Mouse (Mus musculus) hindbrain, embryonic 12.5 days (tissue): ENCODE measurements around the gene Usp10. TPM values are rescaled to one million over a fixed set of nuclear protein-coding genes. Genes with fewer than 3 reads are reported as not detected.

Experiments used
- ATAC-seq: fragments of 200-750 bp; cut with Nextera tagmentation; 2 replicates; pipeline ENCODE4 v1.8.0; 2017; ENCODE audit warnings: moderate TSS enrichment; ENCODE audit not compliant: low FRiP score
- H3K27ac ChIP-seq: fragments of 300-500 bp; sonication (generic); 2 replicates; pipeline ENCODE4 v1.5.1; 2016; ENCODE audit warnings: mild to moderate bottlenecking
- H3K27me3 ChIP-seq: fragments of 300-500 bp; sonication (generic); 2 replicates; pipeline ENCODE4 v1.6.1; 2016; ENCODE audit warnings: mild to moderate bottlenecking
- H3K36me3 ChIP-seq: fragments of 300-500 bp; sonication (generic); 2 replicates; pipeline ENCODE4 v1.6.1; 2016; ENCODE audit warnings: mild to moderate bottlenecking
- H3K4me1 ChIP-seq: fragments of 300-500 bp; sonication (generic); 2 replicates; pipeline ENCODE4 v1.6.1; 2016
- H3K4me2 ChIP-seq: fragments of 300-500 bp; sonication (generic); replicated peaks from 2 replicates; pipeline ENCODE4 v1.6.1; 2016; ENCODE audit warnings: mild to moderate bottlenecking
- H3K4me3 ChIP-seq: fragments of 300-500 bp; sonication (generic); 2 replicates; pipeline ENCODE4 v1.5.1; 2016; ENCODE audit warnings: mild to moderate bottlenecking
- H3K9ac ChIP-seq: fragments of 300-500 bp; sonication (generic); 2 replicates; pipeline ENCODE4 v1.6.1; 2016; ENCODE audit warnings: mild to moderate bottlenecking, moderate library complexity
- H3K9me3 ChIP-seq: fragments of 300-500 bp; sonication (generic); replicated peaks from 2 replicates; pipeline ENCODE4 v1.6.1; 2016; ENCODE audit warnings: mild to moderate bottlenecking
- WGBS: fragments of 180-500 bp; shearing (Covaris S2); methylation state at CpG from one replicate; pipeline ENCODE4 v1.1.7; 2016; 5-methylcytosine and 5-hydroxymethylcytosine counted together
- polyA plus RNA-seq: library from polyadenylated mRNA; unstranded; fragments of >200 nt; fragmentation: Nextera tagmentation; extraction: Ambion mirVana; gene quantifications from 2 replicates; pipeline ENCODE4 v1.2.1, GENCODE M21; 2016

Gene Usp10
- polyA plus RNA-seq, 1 experiment from 2014 or later = 141 TPM

- Histone ChIP-seq H3K4me2 (no peak overlapping the region), H3K27ac (no peak overlapping the region), H3K9ac (no peak overlapping the region), H3K4me1 (no peaks in the 10 kb centered on the region), H3K9me3 (no peaks in the 10 kb centered on the region), H3K4me3 (no peak overlapping the region), H3K27me3 (no peaks in the 10 kb centered on the region), H3K36me3 (no peaks in the 10 kb centered on the region)
- 87% methylated on average over 9 of the region's 9 CpGs for WGBS
- no peak for ATAC-seq
Observed at GRCm38 (mm10) chr8:119967435-119967834, 57.3 kb downstream of the Usp10 start.

- H3K9ac ChIP-seq = no peak overlapping the region
- no peaks in the 10 kb centered on the region for H3K36me3 ChIP-seq
- no peaks in the 10 kb centered on the region for H3K27me3 ChIP-seq
- no peak overlapping the region for H3K4me2 ChIP-seq
- WGBS = 75% methylated on average over 9 of the region's 9 CpGs
- ATAC-seq = no peak
- no peaks in the 10 kb centered on the region for H3K9me3 ChIP-seq
- no peaks in the 10 kb centered on the region for H3K4me1 ChIP-seq
- H3K4me3 ChIP-seq = no peak overlapping the region
- H3K27ac ChIP-seq = no peak overlapping the region
Observed at GRCm38 (mm10) chr8:119970169-119970568, 60.0 kb downstream of the Usp10 start.

DNA sequence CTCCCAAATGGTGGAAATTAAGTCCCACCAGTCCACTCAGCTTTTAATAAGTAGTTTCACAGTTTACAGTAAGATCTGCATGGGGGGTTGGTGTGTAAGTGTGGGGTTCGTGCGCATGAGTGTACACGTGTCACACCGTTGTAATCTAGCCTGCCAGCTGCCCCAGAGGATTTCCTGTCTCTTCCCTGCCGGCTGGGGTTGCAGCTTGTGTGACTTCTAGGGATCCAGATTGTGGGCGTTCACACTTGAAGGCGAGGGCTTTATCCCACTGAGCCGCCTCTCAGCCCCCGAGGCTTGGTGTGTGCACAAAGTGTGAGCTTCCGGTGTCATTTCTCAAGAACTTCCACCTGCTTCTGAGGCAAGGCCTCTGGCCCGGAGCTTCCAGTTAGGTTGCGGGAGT is 62.4 kb downstream of the Usp10 start:
- H3K9me3 ChIP-seq = no peaks in the 10 kb centered on the region
- H3K4me1 ChIP-seq = no peaks in the 10 kb centered on the region
- no peak overlapping the region for H3K27ac ChIP-seq
- no peak overlapping the region for H3K9ac ChIP-seq
- WGBS = 78% methylated on average over 12 of the region's 12 CpGs
- H3K27me3 ChIP-seq = no peaks in the 10 kb centered on the region
- H3K4me3 ChIP-seq = no peak overlapping the region
- ATAC-seq = no peak
- no peaks in the 10 kb centered on the region for H3K36me3 ChIP-seq
- no peak overlapping the region for H3K4me2 ChIP-seq

DNA sequence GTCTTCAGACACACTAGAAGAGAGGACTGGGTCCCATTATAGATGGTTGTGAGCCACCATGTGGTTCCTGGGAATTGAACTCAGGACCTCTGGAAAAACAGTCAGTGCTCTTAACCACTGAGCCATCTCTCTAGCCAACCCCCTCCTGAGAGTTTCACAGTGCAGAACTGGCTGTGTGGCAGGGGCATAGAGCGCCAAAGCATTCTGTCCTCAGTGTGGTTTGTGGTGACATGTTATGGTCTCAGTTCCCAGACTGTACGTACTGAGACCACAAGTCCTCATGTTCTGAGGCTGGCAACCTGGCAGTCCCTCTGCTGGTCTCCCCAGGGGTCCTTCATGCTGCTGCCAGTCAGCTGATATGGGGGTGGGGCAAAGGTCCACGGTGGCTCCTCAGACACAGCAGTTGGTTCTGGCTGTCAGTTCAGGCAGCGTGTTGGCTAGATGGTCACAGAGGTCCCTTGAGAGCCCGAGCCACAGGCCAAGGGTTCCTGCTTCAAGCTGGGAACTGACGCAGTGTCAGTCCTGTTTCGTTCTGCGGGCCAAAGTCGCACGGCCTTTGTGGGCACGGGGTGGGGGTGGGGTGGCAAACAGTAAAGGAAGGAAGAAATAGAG is 68.7 kb downstream of the Usp10 start:
- Histone ChIP-seq H3K27ac (no peak overlapping the region), H3K4me3 (no peak overlapping the region), H3K4me2 (no peak overlapping the region), H3K4me1 (0 out of 2 replicates have a peak, but pooled peaks cover 7% of the 10 kb centered on the region), H3K27me3 (no peaks in the 10 kb centered on the region), H3K9ac (no peak overlapping the region), H3K9me3 (no peaks in the 10 kb centered on the region), H3K36me3 (no peaks in the 10 kb centered on the region)
- ATAC-seq = no peak
- 53% methylated on average over 11 of the region's 11 CpGs for WGBS

DNA sequence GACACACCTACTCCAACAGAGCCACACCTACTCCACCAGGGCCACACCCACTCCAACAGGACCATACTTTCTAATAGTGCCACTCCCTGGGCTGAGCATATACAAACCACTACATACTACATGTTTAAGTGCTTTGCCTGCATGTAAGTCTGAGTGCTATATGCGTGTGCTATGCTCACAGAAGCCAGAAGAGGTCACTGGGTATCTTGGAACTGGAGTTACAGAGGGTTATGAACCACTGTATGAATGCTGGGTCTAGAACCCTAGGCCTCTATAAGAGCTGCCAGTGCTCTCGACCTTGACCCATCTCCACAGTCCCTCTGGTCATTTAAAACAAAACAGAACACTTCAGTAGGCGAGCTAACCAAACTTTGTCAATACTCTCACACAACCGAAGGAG is 71.1 kb downstream of the Usp10 start:
- H3K9ac ChIP-seq = no peak overlapping the region
- no peak overlapping the region for H3K4me2 ChIP-seq
- WGBS = 77% methylated on average over 4 of the region's 4 CpGs
- no peaks in the 10 kb centered on the region for H3K27me3 ChIP-seq
- H3K4me1 ChIP-seq = 0 out of 2 replicates have a peak, but pooled peaks cover 7% of the 10 kb centered on the region
- no peak for ATAC-seq
- no peaks in the 10 kb centered on the region for H3K36me3 ChIP-seq
- no peak overlapping the region for H3K4me3 ChIP-seq
- H3K9me3 ChIP-seq = no peaks in the 10 kb centered on the region
- no peak overlapping the region for H3K27ac ChIP-seq

DNA sequence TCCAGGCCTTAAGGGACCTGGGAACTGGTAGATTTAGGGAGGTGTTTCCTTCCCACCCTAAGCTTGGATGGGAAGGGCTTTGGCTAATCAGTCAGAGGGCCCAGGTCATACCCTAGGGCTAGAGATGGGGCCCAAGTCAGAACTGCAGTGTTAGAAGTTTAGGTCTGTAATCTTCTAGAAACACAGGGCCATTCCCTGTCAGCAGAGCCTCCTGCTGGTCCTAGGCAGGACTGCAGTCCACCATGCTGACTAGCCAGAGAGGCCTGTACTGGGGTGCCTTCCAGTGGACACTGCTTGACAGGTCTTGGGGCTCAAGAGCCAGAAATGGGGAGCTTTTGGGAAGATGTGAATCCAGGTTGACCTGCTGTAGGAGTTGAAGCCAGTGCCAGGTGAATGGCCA is 73.9 kb downstream of the Usp10 start:
- Histone ChIP-seq H3K27me3 (no peaks in the 10 kb centered on the region), H3K27ac (no peak overlapping the region), H3K4me3 (no peak overlapping the region), H3K36me3 (no peaks in the 10 kb centered on the region), H3K4me2 (no peak overlapping the region), H3K9ac (no peak overlapping the region), H3K9me3 (no peaks in the 10 kb centered on the region), H3K4me1 (0 out of 2 replicates have a peak, but pooled peaks cover 3% of the 10 kb centered on the region)
- ATAC-seq = no peak

DNA sequence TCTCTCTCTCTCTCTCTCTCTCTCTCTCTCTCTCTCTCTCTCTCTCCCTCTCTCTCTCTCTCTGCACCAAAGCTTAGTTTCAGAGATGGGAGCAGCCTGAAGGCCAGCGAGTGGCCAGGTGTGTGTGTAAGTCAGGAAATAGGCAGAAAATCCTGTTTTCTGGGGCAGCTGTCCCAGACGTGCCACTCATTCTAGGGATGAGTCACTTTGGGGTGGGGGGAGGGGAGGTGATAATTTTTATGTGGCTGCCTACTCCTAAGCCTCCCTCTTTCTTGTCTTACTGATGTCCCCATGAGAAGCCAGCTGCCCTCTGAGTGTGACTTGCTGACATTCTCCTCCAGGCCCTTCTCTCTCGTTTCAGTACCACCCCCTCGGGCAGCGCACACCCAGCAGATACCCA is 76.0 kb downstream of the Usp10 start:
- ATAC-seq = no peak
- H3K27ac ChIP-seq = no peak overlapping the region
- 75% methylated on average over 5 of the region's 5 CpGs for WGBS

GRCm38 (mm10) chr8:119988087-119988486 is 77.9 kb downstream of the Usp10 start:
- no peaks in the 10 kb centered on the region for H3K9me3 ChIP-seq
- no peaks in the 10 kb centered on the region for H3K36me3 ChIP-seq
- peaks cover 27% of the 10 kb centered on the region for H3K27me3 ChIP-seq
- H3K4me1 ChIP-seq = peaks cover 11% of the 10 kb centered on the region; the same call in 1 of the 2 replicates
- H3K4me2 ChIP-seq = no peak overlapping the region
- H3K4me3 ChIP-seq = no peak overlapping the region
- ATAC-seq = no peak
- H3K9ac ChIP-seq = no peak overlapping the region
- WGBS = 76% methylated on average over 15 of the region's 15 CpGs
- no peak overlapping the region for H3K27ac ChIP-seq

More for the DNA sequence above, 76.0 kb downstream of the Usp10 start:
- Histone ChIP-seq H3K4me3 (no peak overlapping the region), H3K4me1 (no peaks in the 10 kb centered on the region), H3K9ac (no peak overlapping the region), H3K9me3 (no peaks in the 10 kb centered on the region), H3K27me3 (peaks cover 8% of the 10 kb centered on the region), H3K4me2 (no peak overlapping the region), H3K36me3 (no peaks in the 10 kb centered on the region)

DNA sequence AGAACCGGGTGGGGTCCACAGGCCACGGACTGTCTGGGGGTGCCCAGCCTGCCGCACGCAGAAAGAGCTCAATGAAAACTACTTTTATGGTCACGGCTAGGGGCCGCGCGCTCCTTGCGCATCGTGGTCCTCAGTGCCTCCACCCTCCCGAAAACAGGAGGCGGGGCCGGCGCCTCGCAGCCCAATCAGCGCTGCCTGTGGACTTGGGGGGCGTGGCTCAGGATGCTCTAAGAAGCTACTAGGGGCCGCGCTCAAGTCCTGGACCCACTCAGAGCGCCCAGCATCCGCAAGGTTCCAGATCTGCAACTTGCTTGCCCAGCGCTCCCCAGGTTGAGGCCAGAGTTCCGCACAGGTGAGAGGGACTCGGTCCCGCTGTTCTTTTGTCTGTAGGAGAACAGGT is 82.1 kb downstream of the Usp10 start, which contains the start of gene Crispld2:
Crispld2 (plus strand) TSS at position 190 of the 400 bp plus-strand sequence.
- Histone ChIP-seq H3K27me3 (peaks cover 42% of the 10 kb centered on the region), H3K4me3 (peak within 1 kb of the TSS; percentile 24), H3K9me3 (no peaks in the 10 kb centered on the region), H3K27ac (no peak within 1 kb of the TSS), H3K36me3 (no peaks in the 10 kb centered on the region), H3K4me1 (peaks cover 22% of the 10 kb centered on the region), H3K4me2 (peak within 1 kb of the TSS; percentile 53), H3K9ac (no peak within 1 kb of the TSS)
- ATAC-seq = peak; percentile 91
- 0% methylated on average over 25 of the region's 25 CpGs for WGBS

GRCm38 (mm10) chr8:119994114-119994513 is 84.0 kb downstream of the Usp10 start:
- H3K27me3 ChIP-seq = peaks cover 42% of the 10 kb centered on the region

GRCm38 (mm10) chr8:119994556-119994955 is 84.4 kb downstream of the Usp10 start:
- Histone ChIP-seq H3K27me3 (peaks cover 42% of the 10 kb centered on the region), H3K27ac (no peak overlapping the region), H3K4me3 (no peak overlapping the region), H3K9ac (no peak overlapping the region), H3K36me3 (no peaks in the 10 kb centered on the region), H3K4me2 (no peak overlapping the region), H3K9me3 (no peaks in the 10 kb centered on the region), H3K4me1 (peaks cover 22% of the 10 kb centered on the region)
- WGBS = 65% methylated on average over 6 of the region's 6 CpGs
- ATAC-seq = no peak

More at GRCm38 (mm10) chr8:119994114-119994513, 84.0 kb downstream of the Usp10 start:
- WGBS = 69% methylated on average over 7 of the region's 7 CpGs
- Histone ChIP-seq H3K4me3 (no peak overlapping the region), H3K36me3 (no peaks in the 10 kb centered on the region), H3K4me1 (peaks cover 22% of the 10 kb centered on the region), H3K9me3 (no peaks in the 10 kb centered on the region), H3K4me2 (no peak overlapping the region), H3K27ac (no peak overlapping the region), H3K9ac (no peak overlapping the region)
- ATAC-seq = no peak

GRCm38 (mm10) chr8:119997266-119997665 is 87.1 kb downstream of the Usp10 start:
- peaks cover 19% of the 10 kb centered on the region for H3K4me1 ChIP-seq
- no peak for ATAC-seq
- no peaks in the 10 kb centered on the region for H3K36me3 ChIP-seq
- H3K4me3 ChIP-seq = no peak overlapping the region
- 85% methylated on average over 4 of the region's 4 CpGs for WGBS
- H3K27ac ChIP-seq = no peak overlapping the region
- no peak overlapping the region for H3K4me2 ChIP-seq
- H3K9ac ChIP-seq = no peak overlapping the region
- no peaks in the 10 kb centered on the region for H3K9me3 ChIP-seq
- H3K27me3 ChIP-seq = peaks cover 23% of the 10 kb centered on the region

DNA sequence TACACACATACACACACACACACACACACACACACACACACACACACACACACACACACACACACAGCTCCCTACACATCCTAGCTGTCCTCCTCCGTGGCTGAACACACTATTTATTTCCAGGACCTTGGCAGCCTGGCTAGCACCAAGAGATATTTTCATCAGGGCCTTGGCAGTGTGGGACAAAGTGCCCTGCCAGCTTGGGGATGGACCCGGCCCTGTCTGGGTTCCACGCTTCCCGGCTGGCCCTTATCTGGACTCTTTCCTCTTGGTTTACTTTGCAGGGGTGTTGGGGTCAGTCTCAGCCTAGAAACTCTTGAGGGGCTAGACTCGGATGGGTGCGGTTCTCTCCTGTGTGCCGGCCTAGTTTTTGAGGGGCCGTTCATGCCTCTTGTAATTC is 90.3 kb downstream of the Usp10 start:
- H3K9me3 ChIP-seq = no peaks in the 10 kb centered on the region
- no peaks in the 10 kb centered on the region; the same call in 1 of the 2 replicates for H3K27me3 ChIP-seq
- H3K4me2 ChIP-seq = no peak overlapping the region
- H3K4me1 ChIP-seq = peaks cover 13% of the 10 kb centered on the region
- 63% methylated on average over 8 of the region's 8 CpGs for WGBS
- no peak overlapping the region for H3K9ac ChIP-seq
- no peak for ATAC-seq
- H3K27ac ChIP-seq = 0 out of 2 replicates have a peak overlapping the region, but pooled peaks have one; percentile 12
- H3K36me3 ChIP-seq = no peaks in the 10 kb centered on the region
- H3K4me3 ChIP-seq = no peak overlapping the region
